Mouse (Mus musculus): ENCODE measurements around the gene Gjc1.

The Gjc1 gene

DNA sequence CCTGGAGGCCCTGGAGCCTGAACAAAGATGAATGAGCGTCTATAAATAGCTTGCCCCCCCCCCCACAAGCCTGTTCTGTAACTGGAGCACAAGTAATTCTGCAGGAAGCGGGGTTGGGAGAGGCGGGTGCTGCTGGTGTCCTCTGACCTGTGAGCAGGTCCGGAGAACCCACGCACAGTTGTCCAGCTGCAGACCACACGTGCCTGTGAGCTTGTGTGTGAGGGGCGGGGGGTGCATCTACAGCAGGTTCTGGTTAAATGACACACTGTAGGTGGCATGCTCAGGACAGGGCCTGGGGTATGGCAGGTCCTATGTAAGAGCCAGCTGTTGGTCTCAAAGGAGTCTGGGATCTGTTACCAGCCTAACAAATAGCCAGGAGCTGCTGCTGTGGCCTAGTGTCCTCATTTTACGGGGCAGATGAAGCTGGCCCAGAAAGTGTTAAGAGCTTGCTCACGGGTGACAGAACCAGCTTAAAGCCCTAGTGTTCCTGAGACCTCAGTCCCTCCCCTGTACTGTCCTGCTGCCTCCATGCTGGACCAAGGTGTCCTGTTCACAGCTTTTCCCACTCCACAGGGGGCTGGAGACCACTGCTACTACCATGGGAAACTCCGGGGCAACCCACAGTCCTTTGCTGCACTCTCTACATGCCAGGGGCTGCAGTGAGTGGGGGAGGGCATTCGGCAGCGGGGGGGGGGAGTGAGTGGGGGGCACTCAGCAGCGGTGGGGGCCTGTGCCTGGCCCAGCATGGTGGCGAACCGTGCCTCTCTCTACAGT lies 48.7 kb downstream of the Gjc1 start:
- DNase-seq, result no peak

GRCm38 (mm10) chr11:102769993-102770661 lies 49.4 kb downstream of the Gjc1 start:
- DNase-seq, result no peak

DNA sequence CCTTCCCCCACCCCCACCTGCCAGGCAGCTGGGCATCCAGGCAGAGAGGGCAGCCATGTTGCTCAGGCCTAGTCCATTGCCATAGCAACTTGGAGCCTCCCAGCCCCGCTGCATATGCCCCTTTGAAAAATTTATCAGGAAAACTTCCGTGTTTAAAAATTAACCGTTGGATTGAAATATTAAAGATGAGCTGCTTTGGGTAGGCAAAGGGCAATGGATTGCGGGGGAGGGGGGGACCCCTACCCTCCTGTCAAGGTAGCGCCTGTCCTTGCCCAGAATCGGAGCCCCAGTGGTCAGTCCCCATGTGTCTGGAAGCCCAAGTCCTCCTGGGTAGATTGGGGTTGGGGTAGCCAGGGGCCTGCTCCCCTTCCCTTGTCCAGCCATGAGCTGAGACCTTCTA lies 50.4 kb downstream of the Gjc1 start:
- DNase-seq, result no peak

DNA sequence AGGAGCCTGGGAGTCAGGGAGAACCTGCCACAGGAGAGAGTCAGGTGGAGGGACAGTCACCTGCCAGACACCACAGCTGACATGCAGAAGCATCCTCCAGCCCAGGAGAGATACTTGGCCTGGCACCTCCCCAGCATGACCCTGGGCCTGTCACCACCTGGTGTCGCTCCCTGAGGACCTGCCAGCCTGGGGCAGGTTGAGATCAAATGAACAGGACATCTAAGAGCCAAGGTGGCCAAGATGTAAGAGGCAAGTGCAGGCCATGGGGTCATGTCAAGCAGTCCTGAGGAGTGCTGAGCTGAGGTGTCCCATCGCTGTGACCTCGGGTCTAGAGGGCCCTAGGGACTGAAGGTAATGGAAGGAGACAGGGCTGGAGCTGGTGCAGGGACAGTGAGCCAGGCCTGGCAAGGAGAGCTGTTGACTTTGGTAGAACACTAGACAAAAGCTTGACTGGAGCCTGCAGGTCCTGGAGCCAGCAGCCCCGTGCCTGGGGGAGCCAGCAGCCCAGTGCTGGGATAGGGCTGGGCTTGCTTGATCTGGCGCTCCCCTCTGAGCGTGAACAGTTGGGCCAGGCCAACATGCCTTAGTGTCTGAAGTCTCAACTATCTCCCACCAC lies 52.3 kb downstream of the Gjc1 start:
- no peak for DNase-seq

DNA sequence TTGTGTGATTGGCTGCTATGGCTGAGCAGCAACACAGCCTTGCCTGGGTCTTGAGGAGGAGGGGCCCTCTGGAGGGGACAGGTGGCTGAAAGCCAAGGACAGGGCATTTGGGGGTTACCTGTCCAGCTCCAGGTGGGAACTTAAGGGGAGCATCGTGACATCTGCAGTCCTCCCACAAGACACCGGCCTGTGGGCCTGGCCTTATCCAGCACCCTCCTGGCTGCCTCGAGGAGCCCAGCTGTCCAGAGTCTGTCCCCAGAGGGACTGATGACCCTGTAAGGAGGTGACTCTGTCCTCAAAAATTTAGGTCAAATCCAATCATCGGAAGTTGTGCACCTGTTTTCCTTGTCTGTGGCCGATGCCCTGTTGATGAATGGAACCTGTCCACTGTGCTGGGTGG lies 54.1 kb downstream of the Gjc1 start:
- no peak for DNase-seq

- DNase-seq, result no peak
Measured at GRCm38 (mm10) chr11:102763009-102763767, 56.3 kb downstream of the Gjc1 start.

- no peak for DNase-seq
Measured at GRCm38 (mm10) chr11:102762248-102762647, 57.3 kb downstream of the Gjc1 start.

DNA sequence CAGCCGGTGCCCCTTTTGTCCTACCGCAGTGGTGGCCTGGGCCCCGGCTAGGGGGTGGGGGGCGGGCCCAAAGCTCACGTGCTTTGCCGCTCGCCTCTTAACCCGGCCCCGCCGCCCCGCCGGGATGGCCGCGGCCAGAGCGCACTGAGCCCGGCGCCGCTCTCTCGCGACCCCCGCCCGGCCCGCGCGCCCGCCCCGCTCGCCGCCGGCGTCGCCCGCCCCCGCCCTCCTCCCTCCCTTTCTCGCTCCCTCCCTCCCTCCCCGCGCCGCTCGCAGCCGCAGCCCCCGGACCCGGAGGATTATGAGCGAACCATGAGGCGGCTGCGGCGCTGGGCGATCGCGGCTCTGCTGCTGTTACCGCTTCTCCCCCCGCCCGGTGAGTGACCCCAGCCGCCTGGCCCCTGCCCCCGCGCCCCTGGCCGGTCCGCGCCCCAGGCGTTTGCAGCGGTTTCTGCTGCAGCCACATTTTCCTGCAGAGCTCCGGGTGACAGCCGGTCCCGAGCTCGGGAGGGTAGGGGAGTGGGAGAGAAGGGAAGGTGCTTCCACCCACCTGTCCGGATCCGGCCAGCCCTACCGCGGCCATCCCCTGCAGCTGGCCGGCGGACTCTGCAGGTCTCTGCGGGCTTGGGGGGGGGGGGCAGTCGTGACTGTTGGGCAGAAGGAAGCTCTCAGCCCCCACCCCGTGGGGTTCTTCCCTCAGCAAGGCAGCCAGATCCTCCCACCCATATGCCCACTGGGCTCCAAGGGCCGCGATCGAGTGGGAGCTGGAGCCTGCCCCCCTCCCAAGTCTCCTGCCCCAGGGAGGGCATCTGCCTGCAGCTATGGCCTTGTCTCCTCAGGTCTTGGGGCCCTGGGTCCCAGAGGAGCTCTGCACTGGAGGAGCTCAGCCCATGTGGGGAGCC lies 57.9 kb downstream of the Gjc1 start, which contains the start of gene Adam11:
TSS of gene Adam11 (plus strand) at position 131 of the 902 bp plus-strand sequence.
- DNase-seq, result no peak

GRCm38 (mm10) chr11:102760805-102761308 lies 58.6 kb downstream of the Gjc1 start:
- DNase-seq, result no peak

GRCm38 (mm10) chr11:102758977-102759376 lies 60.5 kb downstream of the Gjc1 start:
- DNase-seq, result no peak

DNA sequence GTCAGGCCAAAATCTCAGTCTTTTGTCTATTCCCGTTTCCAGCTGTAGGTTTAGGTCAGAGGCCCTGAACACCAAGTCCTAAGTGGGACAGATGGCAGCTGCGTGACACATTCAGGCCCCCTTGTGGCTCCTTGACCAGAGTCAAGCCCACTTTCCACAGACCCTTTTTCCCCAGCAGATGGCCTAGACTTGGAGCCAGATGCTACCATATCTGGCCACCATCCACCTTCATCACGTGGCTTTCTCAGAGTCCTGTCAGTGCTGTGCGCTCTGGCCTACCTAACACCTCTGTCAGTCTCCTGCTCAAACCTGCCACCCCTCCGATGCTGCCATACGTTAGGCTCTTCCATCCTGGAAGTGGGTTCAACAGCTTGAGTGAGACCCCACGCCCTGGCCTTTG lies 64.1 kb downstream of the Gjc1 start:
- no peak for DNase-seq

DNA sequence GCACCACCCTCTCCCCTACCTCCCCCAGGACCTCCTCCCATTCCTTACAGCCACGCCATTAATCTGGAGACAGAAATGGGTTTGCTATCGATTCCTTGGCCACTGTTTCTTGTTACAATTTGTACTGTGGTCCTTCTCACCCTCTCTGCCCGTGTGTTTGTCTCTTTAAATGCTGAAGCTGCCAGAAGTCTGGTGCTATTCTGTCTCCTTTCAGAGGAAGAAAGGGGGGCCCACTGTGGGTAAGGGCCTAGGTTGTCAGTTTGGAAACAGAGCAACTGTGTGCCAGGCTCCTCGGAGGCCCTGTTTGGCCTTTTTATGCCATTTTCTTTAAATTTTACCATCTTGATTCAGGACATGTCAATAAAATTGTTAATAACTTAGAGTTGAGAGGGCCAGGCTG lies 65.1 kb downstream of the Gjc1 start:
- no peak for DNase-seq

GRCm38 (mm10) chr11:102753591-102754324 lies 65.7 kb downstream of the Gjc1 start:
- no peak for DNase-seq

DNA sequence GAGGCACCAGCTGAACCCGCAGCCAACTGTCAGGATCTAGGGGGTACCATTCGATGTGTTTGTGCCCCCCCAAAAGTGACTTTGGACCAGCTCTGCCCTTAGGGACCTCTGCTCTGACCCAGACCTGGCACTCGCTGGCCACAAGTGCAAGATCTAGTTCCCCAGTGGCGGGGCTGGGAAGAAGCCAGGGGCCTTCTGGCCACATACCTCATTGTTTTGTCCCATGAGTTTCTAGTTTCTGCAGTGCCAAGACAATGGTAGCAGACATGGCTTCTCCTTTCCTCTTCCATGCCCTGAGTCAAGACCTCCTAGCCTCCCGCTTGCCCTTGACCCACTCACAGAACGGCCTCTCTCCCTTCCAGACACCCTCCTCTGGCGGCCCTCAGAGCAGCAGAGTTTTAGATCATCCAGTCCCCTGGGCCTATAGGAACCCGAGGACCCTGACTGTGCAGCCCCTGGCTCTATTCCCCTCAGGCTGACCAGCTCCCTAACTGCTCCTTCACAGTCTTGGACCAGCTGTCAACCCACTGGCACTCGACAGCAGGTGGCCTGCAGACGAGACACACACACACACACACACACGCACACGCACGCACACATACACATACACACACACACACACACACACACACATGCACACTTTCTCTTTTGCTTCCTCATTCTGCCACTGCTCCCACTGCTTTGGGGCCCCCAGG lies 66.5 kb downstream of the Gjc1 start:
- DNase-seq, result no peak

DNA sequence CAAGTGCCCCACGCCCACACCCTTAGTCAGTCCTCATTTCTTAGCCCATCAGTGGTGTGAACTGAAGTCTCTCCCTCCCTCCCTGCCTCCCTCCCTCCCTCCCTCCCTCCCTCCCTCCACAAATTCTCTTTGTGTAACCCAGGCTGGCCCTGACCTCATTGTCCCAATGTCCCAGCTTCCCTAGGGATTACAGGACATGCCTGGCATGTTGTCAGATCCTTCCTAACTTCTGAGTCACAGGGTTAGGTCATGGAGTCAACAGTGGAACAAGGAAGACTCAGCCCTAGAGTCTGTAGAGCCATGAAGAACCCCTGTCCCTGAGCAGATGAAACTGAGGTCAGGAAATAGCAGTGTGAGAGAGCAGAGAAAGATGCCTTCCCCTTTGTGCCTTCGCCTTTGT lies 69.8 kb downstream of the Gjc1 start:
- DNase-seq, result no peak

Data from lung, adult 18-20 months (tissue).